Mouse (Mus musculus) CH12.LX (cell line): ENCODE results near the gene Nab1.

Experiments used
- BHLHE40 ChIP-seq: IDR thresholded peaks from 2 replicates; pipeline ENCODE4 v1.6.1; 2011; ENCODE audit warnings: mild to moderate bottlenecking, low read depth, low read length, improper control_type of control experiment
- CHD1 ChIP-seq: IDR thresholded peaks from 2 replicates; pipeline ENCODE4 v1.6.1; 2012; ENCODE audit warnings: low read depth, low read length, improper control_type of control experiment, inconsistent platforms
- CTCF ChIP-seq, 2 experiments: IDR thresholded peaks in 1 of 2; conservative IDR thresholded peaks in 1 of 2; 2 replicates each; pipeline ENCODE4 v1.5.1; 2011 to 2012; ENCODE audit warnings: low read depth in 2 of 2, low read length in 2 of 2, improper control_type of control experiment in 1 of 2, inconsistent platforms in 1 of 2, mild to moderate bottlenecking in 1 of 2, moderate library complexity in 1 of 2
- E2F4 ChIP-seq: IDR thresholded peaks from 2 replicates; pipeline ENCODE4 v1.6.1; 2011; ENCODE audit warnings: low read depth, low read length, improper control_type of control experiment; ENCODE audit not compliant: insufficient replicate concordance
- GABPA ChIP-seq: IDR thresholded peaks from 2 replicates; pipeline ENCODE4 v1.6.1; 2012; ENCODE audit warnings: low read depth, low read length, improper control_type of control experiment, inconsistent platforms; ENCODE audit not compliant: insufficient replicate concordance
- MXI1 ChIP-seq: IDR thresholded peaks from 2 replicates; pipeline ENCODE4 v1.6.1; 2011; ENCODE audit warnings: mild to moderate bottlenecking, low read depth, low read length, improper control_type of control experiment
- POLR2A ChIP-seq: IDR thresholded peaks from 2 replicates; pipeline ENCODE4 v1.6.1; 2011; ENCODE audit warnings: low read depth, mild to moderate bottlenecking, improper control_type of control experiment, low read length
- SIN3A ChIP-seq: IDR thresholded peaks from 2 replicates; pipeline ENCODE4 v1.6.1; 2012; ENCODE audit warnings: low read length, improper control_type of control experiment, inconsistent platforms
- USF1 ChIP-seq: IDR thresholded peaks from 2 replicates; pipeline ENCODE4 v1.6.1; 2014; ENCODE audit warnings: low read depth, mild to moderate bottlenecking, inconsistent platforms, low read length, improper control_type of control experiment

- no peak for TF ChIP-seq USF1
- TF ChIP-seq BHLHE40, result no peak
- no peak for TF ChIP-seq CTCF (conservative IDR thresholded peaks at IDR 0.05 in 1 of 2, IDR thresholded peaks at IDR 0.05 in 1 of 2; ENCODE audit: low read depth in 2 of 2, low read length in 2 of 2)
- no peak for TF ChIP-seq GABPA
- no peak for TF ChIP-seq MXI1
- TF ChIP-seq E2F4, result no peak
- no peak for TF ChIP-seq POLR2A
- no peak for TF ChIP-seq SIN3A
- no peak for TF ChIP-seq CHD1
Observed at GRCm38 (mm10) chr1:52423846-52424245, 76.6 kb downstream of the Nab1 start.
